Mouse (Mus musculus): ENCODE data around the gene Cdh23. TPM values are rescaled to one million over a fixed set of nuclear protein-coding genes. Genes with fewer than 3 reads are reported as not detected.
A peak's percentile ranks its signal among the peaks of the same experiment; 100 is the strongest.

The Cdh23 gene
- polyA plus RNA-seq, 1 experiment from 2014 or later = 0.50 TPM

DNA sequence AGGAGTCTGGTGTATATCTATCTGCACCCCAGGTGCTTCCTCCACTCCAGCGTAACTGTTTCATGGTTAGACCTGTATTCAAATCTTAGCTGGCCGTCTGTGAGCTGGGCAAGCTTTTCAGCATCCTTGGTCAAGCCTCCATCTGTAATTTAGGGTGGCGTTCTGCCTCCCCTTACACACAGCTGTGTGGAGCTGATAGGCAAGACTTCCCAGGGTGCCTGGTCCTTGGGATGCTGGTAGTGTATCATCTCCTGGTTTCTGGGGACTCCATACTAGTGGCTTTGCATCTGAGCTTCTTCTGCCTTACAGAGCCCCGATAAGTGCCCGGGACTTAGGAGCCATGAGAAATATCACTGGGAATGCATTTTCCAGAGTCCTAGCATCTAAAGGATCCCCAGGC, 346.6 kb downstream of the Cdh23 start:
- no peaks in the 10 kb centered on the region for H3K36me3 ChIP-seq (ENCODE audit: insufficient read depth, low read length)
- 89% methylated on average over 5 of the region's 5 CpGs for WGBS
- H3K9me3 ChIP-seq (ENCODE audit: low read length) = no peaks in the 10 kb centered on the region
- H3K4me1 ChIP-seq (ENCODE audit: insufficient read depth, low read length) = peaks cover 46% of the 10 kb centered on the region
- ATAC-seq (ENCODE audit: low FRiP score, low TSS enrichment) = no peak
- H3K27ac ChIP-seq (ENCODE audit: low read length) = peak overlapping the region; percentile 27; the same call in 1 of the 2 replicates
- no peaks in the 10 kb centered on the region for H3K27me3 ChIP-seq (ENCODE audit: insufficient read depth, low read length)
- no peak overlapping the region for H3K4me3 ChIP-seq (ENCODE audit: low read length)
- H3K4me2 ChIP-seq (replicated peaks; ENCODE audit: low read depth, low read length) = no peak overlapping the region
- no peak overlapping the region for H3K9ac ChIP-seq (replicated peaks; ENCODE audit: low read length)

DNA sequence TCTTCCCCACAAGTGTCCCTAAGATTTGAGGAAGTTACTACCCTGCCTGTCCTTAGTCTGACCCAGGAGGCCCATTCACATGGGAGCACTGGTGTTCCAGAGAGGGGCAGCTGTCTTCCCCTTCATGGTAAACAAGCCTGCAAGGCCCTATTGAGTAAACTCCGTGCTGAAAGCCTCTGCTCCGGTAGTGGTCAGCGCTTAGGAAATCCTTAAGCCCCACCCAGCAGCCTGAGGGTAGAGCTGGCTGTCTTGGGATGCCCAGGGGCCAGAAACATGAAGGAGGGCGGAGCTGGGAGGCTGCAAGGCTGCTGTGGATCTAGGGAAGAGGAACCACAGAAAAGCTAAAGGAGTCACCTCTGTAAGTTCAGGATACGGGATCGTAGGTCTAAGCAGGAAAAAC, 347.2 kb downstream of the Cdh23 start:
- 45% methylated on average over 6 of the region's 6 CpGs for WGBS
- Histone ChIP-seq H3K4me3 (ENCODE audit: low read length) (no peak overlapping the region), H3K9me3 (ENCODE audit: low read length) (no peaks in the 10 kb centered on the region), H3K27ac (ENCODE audit: low read length) (no peak overlapping the region), H3K27me3 (ENCODE audit: insufficient read depth, low read length) (no peaks in the 10 kb centered on the region), H3K36me3 (ENCODE audit: insufficient read depth, low read length) (no peaks in the 10 kb centered on the region), H3K4me2 (replicated peaks; ENCODE audit: low read depth, low read length) (peak overlapping the region; percentile 56; the same call in 1 of the 2 replicates), H3K9ac (replicated peaks; ENCODE audit: low read length) (no peak overlapping the region), H3K4me1 (ENCODE audit: insufficient read depth, low read length) (peaks cover 46% of the 10 kb centered on the region)
- no peak for ATAC-seq (ENCODE audit: low FRiP score, low TSS enrichment)

DNA sequence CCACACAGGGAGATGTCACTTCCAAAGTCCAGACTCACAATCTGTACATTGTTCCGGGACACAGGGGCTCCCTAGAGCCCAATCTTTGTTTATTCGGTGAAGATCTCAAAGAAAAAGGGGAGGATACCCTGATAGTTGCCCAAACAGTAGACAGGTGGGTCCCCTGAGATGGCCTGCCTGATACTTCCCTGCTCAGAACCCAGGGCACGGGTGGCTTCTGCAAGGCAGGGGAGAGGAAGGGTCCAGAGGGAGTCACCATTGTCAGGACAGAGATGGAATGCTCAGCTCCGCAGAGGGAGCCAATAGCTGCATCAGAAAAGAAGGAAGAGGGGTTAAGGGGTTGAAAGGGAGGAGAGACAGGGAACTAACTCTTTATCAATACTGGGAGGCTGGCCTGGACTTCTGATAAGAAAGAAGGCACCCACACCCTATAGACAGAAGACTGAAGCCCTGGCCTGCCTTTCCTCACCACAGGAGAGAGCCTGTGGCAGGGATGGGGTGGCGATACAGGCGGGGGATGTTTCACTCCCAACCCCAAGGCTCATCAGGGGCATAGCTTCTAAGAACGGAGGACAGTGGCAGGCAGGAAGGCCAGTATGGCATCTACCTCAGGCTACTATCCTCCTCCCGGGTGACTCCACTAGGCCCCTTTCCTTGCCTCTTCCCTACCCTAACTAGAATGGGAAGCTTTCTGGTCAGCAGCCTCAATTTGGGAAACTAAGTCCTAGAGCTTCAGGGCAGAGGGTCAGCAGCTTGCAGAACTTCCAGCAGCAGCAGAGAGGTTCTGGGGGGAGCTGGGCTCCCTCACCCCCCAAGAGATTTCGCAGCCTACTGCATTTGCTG, 348.3 kb downstream of the Cdh23 start:
- ATAC-seq (ENCODE audit: low FRiP score, low TSS enrichment) = no peak

DNA sequence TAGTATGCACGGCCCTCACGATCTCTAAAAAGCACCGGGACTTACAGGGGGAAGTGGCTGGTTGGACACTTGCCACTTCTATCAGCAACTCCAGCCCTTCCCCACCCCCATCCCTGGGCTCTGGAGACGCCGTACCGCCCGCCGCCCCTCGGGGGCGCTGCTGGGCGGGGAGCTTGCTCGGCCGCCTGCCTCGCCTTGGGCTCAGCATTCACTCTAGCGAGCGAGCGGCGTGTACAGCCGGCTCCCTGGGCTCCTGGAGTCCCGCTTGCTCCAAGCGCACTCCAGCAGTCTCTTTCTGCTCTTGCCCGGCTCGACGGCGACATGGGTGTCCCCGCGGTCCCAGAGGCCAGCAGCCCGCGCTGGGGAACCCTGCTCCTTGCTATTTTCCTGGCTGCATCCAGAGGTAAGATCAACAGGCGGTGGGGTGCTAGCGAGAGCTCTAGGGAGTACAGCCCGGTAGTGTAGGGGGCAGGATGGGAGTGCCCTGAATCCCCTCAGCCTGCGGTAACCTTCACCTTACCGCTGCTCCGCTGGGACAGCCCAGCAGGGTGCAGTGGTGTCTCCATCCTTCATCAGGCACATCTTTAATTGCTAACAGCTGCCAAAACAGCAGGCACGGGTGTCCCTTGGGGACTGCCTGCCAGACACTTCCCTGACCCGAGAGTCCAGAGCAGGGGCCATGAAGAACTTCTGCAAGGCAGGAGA, 349.4 kb downstream of the Cdh23 start, which contains the start of gene Vsir:
Gene Vsir, plus strand, starts transcription at position 151 of the 705 bp plus-strand sequence.
- no peaks in the 10 kb centered on the region for H3K36me3 ChIP-seq (ENCODE audit: insufficient read depth, low read length)
- H3K27ac ChIP-seq (ENCODE audit: low read length) = no peak within 1 kb of the TSS
- peak within 1 kb of the TSS; percentile 47 for H3K4me3 ChIP-seq (ENCODE audit: low read length)
- H3K27me3 ChIP-seq (ENCODE audit: insufficient read depth, low read length) = no peaks in the 10 kb centered on the region
- H3K4me1 ChIP-seq (ENCODE audit: insufficient read depth, low read length) = peaks cover 40% of the 10 kb centered on the region
- H3K9me3 ChIP-seq (ENCODE audit: low read length) = no peaks in the 10 kb centered on the region
- peak within 1 kb of the TSS; percentile 56 for H3K4me2 ChIP-seq (replicated peaks; ENCODE audit: low read depth, low read length)
- under 1% methylated on average over 37 of the region's 37 CpGs for WGBS
- peak; percentile 67 for ATAC-seq (ENCODE audit: low FRiP score, low TSS enrichment)
- peak within 1 kb of the TSS; percentile 67 for H3K9ac ChIP-seq (replicated peaks; ENCODE audit: low read length)

More for the DNA sequence above, 348.3 kb downstream of the Cdh23 start:
- Histone ChIP-seq H3K9ac (replicated peaks; ENCODE audit: low read length) (0 out of 2 replicates have a peak overlapping the region, but pooled peaks have one; percentile 15), H3K27me3 (ENCODE audit: insufficient read depth, low read length) (no peaks in the 10 kb centered on the region), H3K4me3 (ENCODE audit: low read length) (peak overlapping the region; percentile 47), H3K4me2 (replicated peaks; ENCODE audit: low read depth, low read length) (peak overlapping the region; percentile 56), H3K36me3 (ENCODE audit: insufficient read depth, low read length) (no peaks in the 10 kb centered on the region), H3K9me3 (ENCODE audit: low read length) (no peaks in the 10 kb centered on the region), H3K27ac (ENCODE audit: low read length) (no peak overlapping the region), H3K4me1 (ENCODE audit: insufficient read depth, low read length) (peaks cover 46% of the 10 kb centered on the region)
- 57% methylated on average over 9 of the region's 9 CpGs for WGBS

DNA sequence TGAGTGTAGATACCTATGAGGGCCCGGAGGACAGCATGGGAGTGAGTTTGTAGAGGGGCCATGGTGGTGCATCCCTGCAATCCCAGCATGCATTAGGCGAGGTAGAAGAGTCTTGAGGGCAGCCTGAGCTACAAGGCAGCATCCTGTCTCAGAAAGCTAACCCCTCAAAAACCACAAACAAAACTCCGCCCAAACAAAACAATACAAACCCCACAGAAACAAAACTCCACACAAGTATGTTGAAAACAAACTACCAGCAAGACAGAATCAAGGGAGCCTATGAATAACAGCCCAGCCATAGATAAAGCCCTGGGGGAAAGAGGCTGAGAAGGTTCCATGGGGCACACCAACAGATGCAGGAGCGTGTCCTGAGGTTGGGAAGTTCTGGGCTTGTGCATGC, 350.2 kb downstream of the Cdh23 start:
- no peak for ATAC-seq (ENCODE audit: low FRiP score, low TSS enrichment)
- Histone ChIP-seq H3K4me1 (ENCODE audit: insufficient read depth, low read length) (peaks cover 32% of the 10 kb centered on the region), H3K27me3 (ENCODE audit: insufficient read depth, low read length) (no peaks in the 10 kb centered on the region), H3K9ac (replicated peaks; ENCODE audit: low read length) (peak overlapping the region; percentile 67; the same call in 1 of the 2 replicates), H3K36me3 (ENCODE audit: insufficient read depth, low read length) (no peaks in the 10 kb centered on the region), H3K9me3 (ENCODE audit: low read length) (no peaks in the 10 kb centered on the region), H3K4me3 (ENCODE audit: low read length) (no peak overlapping the region), H3K27ac (ENCODE audit: low read length) (no peak overlapping the region), H3K4me2 (replicated peaks; ENCODE audit: low read depth, low read length) (peak overlapping the region; percentile 56)
- 85% methylated on average over 4 of the region's 4 CpGs for WGBS

DNA sequence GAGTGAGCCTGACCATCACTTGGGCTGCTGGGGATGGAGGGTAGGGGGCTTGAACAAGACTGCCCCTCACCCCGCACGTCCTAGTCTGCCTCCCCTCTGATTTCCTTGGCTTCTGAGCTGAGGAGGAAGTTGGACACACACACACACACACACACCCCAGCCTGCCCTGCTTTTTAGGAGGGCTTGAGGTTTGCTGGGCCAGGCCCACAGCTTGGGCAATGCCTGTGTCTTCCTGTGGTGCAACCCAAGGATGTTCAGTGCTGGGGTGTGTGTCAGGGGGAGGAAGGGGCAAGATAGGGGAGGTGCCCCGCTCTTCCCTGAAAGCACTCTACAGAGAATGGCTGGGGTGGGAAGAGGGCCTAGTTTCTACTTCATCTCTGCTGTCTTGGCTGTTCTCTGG, 352.2 kb downstream of the Cdh23 start:
- Histone ChIP-seq H3K4me1 (ENCODE audit: insufficient read depth, low read length) (peaks cover 19% of the 10 kb centered on the region), H3K4me3 (ENCODE audit: low read length) (no peak overlapping the region), H3K27me3 (ENCODE audit: insufficient read depth, low read length) (no peaks in the 10 kb centered on the region), H3K4me2 (replicated peaks; ENCODE audit: low read depth, low read length) (no peak overlapping the region), H3K9ac (replicated peaks; ENCODE audit: low read length) (no peak overlapping the region), H3K9me3 (ENCODE audit: low read length) (no peaks in the 10 kb centered on the region), H3K27ac (ENCODE audit: low read length) (no peak overlapping the region), H3K36me3 (ENCODE audit: insufficient read depth, low read length) (no peaks in the 10 kb centered on the region)
- WGBS = 79% methylated on average over 3 of the region's 3 CpGs
- ATAC-seq (ENCODE audit: low FRiP score, low TSS enrichment) = no peak

DNA sequence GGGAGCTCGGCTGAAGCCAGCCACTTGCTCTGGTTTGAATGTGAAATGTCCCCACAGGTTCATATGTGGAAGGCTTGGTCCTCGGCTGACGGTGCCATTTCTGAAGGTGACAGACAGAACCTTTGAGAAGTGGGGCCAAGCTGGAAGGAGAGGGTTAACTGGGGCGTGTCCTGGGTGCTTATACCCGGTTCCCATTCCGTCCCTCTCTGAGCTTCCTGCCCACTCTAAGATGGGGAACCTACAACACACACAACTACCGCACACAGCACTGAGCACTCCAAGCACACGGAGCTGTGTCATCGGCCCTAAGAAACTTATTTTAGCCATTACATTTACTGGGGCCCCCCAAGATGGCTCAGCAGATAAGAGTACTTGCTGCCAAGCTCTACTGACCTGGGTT, 354.8 kb downstream of the Cdh23 start:
- Histone ChIP-seq H3K27ac (ENCODE audit: low read length) (no peak overlapping the region), H3K27me3 (ENCODE audit: insufficient read depth, low read length) (no peaks in the 10 kb centered on the region), H3K36me3 (ENCODE audit: insufficient read depth, low read length) (no peaks in the 10 kb centered on the region), H3K9ac (replicated peaks; ENCODE audit: low read length) (no peak overlapping the region), H3K9me3 (ENCODE audit: low read length) (no peaks in the 10 kb centered on the region), H3K4me2 (replicated peaks; ENCODE audit: low read depth, low read length) (no peak overlapping the region), H3K4me1 (ENCODE audit: insufficient read depth, low read length) (peaks cover 3% of the 10 kb centered on the region), H3K4me3 (ENCODE audit: low read length) (no peak overlapping the region)
- no peak for ATAC-seq (ENCODE audit: low FRiP score, low TSS enrichment)
- 75% methylated on average over 9 of the region's 9 CpGs for WGBS

DNA sequence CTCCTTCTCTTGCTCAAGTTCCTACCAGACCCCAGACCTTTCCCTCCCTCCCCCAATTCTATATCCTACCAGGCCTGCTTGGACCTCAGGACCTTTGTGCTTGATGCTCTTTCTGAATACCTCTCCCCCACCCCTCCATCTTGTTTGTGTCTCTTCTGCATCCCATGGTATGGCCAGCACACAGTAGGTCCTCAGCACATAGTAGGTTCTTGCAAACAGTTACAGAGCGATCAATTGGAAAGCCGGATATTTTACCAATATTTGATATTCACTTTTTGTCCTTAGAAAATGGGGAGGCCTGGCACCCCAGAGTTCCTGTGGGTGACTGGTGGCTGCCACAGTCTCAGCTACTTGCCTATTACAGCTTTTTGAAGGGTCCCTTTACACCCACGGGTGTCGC, 361.3 kb downstream of the Cdh23 start:
- no peak overlapping the region for H3K4me2 ChIP-seq (replicated peaks; ENCODE audit: low read depth, low read length)
- no peaks in the 10 kb centered on the region for H3K4me1 ChIP-seq (ENCODE audit: insufficient read depth, low read length)
- WGBS = 96% methylated on average over 4 of the region's 4 CpGs
- no peaks in the 10 kb centered on the region for H3K9me3 ChIP-seq (ENCODE audit: low read length)
- no peak overlapping the region for H3K9ac ChIP-seq (replicated peaks; ENCODE audit: low read length)
- ATAC-seq (ENCODE audit: low FRiP score, low TSS enrichment) = no peak
- H3K27ac ChIP-seq (ENCODE audit: low read length) = no peak overlapping the region
- H3K27me3 ChIP-seq (ENCODE audit: insufficient read depth, low read length) = no peaks in the 10 kb centered on the region
- no peaks in the 10 kb centered on the region for H3K36me3 ChIP-seq (ENCODE audit: insufficient read depth, low read length)
- no peak overlapping the region for H3K4me3 ChIP-seq (ENCODE audit: low read length)

DNA sequence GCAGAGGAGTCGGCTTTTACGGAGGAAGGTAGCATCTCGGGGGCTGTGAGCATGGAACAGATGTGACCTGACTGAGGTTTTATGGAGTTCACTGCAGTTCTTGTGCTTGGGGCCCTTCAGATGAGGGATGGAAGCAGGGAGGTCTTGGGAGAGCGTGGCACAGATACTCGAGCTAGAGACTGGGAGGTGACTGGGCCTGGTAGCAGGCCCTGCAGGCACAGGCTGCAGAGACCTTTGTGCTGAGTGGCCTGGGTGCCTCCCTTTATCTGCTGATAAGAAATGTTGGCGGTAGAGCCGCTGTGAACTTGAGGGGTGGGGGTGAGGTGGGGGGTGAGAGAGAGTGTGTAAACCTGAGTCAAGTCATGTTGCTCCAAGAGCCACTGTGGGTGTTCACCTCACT, 361.7 kb downstream of the Cdh23 start:
- ATAC-seq (ENCODE audit: low FRiP score, low TSS enrichment) = no peak
- Histone ChIP-seq H3K4me3 (ENCODE audit: low read length) (no peak overlapping the region), H3K9me3 (ENCODE audit: low read length) (no peaks in the 10 kb centered on the region), H3K4me1 (ENCODE audit: insufficient read depth, low read length) (no peaks in the 10 kb centered on the region), H3K27ac (ENCODE audit: low read length) (no peak overlapping the region), H3K27me3 (ENCODE audit: insufficient read depth, low read length) (no peaks in the 10 kb centered on the region), H3K36me3 (ENCODE audit: insufficient read depth, low read length) (no peaks in the 10 kb centered on the region), H3K9ac (replicated peaks; ENCODE audit: low read length) (no peak overlapping the region), H3K4me2 (replicated peaks; ENCODE audit: low read depth, low read length) (no peak overlapping the region)
- 75% methylated on average over 7 of the region's 7 CpGs for WGBS
